Mouse (Mus musculus): Measurements from ENCODE around the gene Ncoa4.
A peak's percentile ranks its signal among the peaks of the same experiment; 100 is the strongest.
"Not testable (repeated sequence)": the region's sequence is repeated elsewhere in the genome, so short reads cannot be mapped to it uniquely, and the experiment has no call there.

Ncoa4 gene

DNA sequence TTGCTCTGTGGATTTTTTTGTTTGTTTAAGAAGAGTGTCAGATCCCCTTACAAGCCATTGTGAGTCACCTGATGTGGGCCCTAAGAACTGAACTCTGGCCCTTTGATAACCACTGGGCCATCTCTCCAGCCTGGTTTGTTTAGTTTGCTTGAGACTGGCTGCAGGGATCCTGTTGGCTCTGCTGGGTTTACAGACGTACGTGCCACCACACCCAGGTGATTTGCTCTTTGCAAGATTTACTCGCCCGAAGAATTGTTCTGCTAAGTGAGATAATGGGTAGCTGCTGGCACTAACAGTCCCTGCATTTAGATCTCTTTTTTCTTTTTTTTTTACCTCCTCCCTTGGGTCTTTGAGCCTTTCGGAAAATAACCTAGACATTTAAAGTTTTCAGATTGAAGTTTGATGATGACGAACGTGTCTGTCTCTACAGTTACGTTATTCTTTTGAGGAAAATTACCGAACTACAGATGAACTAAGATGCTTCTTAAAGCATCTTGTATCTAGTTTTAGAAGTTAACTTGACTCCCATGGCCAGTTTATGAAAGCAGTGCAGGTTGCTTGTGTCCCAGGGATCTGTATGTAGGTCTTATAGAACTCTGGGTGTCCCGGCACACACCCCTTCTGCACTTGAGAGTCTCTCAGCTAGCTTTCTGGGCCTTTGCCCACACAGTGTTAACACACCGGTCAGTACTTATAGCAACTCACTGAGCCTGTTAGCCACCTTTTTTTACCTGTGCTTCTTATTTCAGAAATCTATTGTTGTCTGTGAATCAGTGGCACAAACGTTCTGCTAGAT lies 1.6 kb downstream of the Ncoa4 start:
- no peak for DNase-seq

DNA sequence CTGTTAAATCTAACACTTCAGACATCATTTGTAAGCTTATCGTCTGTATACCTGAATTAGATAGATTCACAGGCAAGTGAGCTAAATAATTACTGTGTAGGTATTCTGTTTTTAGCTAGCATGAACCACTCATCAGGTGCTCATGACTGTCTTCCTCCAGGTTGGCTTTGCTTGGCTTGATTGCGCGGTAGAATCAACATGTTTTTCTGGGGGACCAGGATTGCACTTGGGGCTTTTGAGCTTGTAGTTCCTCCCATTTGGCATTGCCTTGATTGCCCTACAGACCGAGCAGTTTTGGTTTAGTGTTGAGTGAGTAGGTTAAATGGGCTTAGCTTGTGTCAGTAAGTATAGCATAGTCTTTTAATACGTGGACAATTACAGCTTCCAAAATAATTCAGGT lies 2.6 kb downstream of the Ncoa4 start:
- DNase-seq, result no peak

DNA sequence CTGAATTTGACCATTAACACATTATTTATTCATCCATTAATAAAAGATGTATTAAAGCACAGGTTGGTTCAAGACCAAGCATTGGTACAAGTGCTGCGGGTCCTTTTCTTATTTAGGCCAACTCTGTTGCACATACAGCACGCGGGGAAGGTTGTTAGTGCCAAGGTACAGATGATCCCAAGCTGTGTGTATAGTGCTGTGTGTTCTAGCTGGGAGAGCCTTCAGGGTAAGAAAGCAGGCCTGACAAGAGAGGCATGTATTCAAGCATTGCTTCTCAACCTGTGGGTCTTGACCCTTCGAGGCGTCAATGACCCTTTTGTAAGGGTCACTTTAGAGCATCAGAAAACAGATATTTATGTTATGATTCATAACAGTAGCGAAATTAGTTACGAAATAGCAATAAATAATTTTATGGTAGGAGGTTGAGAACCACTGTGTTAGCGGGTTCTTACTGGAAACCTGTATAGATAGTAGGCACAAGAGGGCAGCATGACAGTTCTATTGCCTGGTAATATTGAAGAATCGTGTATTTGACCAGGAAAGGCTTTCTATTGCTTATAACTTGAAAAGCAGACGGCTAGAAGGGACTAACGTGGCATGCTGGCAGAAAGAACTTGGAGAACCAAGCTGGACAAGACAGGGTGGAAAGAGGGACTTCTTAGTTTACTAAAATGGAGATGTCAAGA lies 3.7 kb downstream of the Ncoa4 start:
- no peak for DNase-seq

DNA sequence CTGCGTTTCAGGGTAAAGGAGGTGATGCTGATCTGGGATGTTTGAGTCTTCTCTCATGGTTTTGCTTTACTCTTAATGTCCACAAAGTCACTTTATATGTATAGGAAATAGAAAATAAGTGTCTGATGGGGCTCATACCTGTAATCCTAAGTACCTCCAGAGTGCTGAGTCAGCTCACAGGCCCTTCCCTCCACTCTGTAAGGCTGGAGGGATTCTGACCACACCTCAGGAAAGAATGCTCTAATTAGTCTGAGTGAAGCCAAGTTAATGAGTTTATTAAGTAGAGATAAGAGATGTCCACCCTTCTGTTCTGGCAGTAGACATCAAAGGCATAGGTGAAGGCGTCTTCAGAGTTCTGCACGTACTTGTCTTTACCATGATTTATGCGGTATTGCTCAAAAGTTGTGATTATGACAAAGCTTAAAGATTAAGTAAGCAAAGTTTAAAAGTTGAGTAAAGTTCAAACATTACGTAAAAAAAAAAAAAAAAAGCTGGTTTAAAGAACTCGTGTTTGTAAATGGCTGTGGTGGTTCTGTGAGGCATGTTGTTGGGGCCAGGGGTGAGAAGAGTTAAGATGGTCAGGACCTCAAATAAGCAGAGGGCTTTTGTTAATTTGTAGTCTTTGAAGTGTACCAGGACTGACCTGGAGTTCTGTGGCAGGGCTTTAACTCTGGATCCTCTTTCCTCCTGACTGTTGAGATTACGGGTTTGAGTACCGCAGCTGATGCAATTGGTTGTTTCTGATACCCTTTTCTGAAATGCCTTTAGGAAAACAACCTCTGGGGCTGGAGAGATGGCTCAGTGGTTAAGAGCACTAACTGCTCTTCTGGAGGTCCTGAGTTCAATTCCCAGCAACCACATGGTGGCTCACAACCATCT lies 4.7 kb downstream of the Ncoa4 start:
- no peak for DNase-seq

DNA sequence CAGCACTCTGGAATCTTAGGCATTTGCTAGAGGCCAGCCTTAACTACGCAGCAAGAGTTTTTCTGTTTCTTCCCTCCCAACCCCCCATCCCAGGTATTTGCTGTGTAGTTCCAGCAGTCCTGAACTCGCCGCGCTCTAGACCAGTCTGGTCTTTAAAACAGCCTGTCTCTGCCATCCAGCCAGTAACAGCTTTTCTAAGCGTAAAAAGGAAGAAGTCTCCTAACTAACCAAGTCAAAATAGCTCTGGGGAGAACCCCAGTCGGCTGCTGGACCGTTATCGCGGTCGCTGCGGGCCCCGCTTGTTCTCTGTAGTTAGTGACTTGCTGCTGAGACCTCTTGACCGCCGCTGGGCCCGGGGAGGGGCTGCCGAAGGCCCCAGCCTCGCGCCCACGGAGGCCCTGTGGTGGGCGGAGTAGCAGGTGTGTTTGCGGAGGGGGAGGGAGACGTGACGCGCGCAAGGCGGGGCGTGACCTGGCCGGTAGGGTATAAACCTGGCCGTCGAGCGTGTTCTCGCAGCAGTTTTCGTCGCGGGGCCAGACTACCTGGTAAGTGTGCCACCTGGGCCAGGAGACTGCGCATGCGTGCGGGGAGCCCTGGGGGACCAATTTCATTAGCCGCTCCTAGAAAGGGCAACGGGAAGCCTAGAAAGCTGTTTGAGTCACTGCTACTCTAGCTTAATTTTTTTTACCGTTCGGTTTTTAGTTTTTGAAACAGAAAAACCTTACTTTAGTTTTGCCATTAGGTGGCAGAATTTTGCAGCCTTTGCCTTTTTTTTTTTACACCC lies 5.8 kb downstream of the Ncoa4 start:
- DNase-seq, result peak; percentile 82

DNA sequence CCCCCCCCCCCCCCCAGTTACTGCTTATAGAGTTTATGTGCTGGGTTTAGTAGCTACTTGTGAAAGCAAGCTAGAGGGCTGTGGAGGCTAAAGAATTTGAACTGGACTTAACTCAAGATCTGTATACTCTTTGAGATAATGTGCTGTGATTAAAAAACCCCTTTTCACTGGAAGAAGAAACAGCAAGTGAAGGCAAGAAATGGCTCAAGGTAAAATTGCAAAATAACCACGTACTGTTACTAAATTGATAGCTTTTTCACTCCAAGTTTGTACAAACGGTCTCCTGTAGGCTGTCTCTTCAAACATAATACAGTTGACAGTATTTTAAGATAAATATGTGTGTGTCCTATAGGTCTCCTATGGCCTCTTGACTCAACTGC lies 6.4 kb downstream of the Ncoa4 start:
- no peak for DNase-seq

DNA sequence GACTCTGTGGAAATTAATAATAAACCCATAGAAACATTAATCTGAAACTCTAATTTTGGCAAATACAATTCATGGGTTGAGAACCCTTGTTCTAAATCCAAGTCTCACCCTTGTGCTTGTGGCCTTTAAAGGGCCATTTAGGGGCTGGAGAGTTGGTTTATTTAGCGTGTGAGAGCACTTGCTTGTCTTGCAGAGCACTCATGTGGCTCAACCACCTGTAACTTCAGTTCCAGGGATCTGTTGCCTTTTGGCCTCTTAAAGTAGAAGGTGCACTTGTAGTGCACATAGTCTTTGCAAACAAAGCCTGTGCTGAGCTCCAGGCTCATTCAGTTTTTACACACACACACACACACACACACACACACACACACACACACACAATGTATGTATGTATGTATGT lies 7.2 kb downstream of the Ncoa4 start:
- no peak for DNase-seq

DNA sequence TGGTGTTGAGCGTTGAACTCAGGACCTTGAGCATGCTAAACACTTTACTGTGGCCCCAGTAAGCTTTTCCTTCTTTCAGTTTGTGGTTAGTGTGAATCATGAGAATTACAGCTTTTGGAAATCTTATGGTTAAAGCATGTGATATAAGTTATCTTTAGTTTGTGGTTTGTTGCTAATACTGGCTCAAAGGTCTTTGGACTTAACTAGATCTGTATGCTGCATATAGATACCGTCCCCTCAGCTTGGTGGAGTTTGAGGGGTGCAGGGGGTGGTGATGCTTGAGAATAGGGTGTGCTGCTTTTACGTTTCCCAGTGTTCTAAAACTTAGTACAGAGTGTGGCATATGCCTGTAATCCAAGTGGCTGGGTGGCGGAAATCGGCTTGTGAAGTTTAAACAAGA lies 7.7 kb downstream of the Ncoa4 start:
- DNase-seq, result no peak

DNA sequence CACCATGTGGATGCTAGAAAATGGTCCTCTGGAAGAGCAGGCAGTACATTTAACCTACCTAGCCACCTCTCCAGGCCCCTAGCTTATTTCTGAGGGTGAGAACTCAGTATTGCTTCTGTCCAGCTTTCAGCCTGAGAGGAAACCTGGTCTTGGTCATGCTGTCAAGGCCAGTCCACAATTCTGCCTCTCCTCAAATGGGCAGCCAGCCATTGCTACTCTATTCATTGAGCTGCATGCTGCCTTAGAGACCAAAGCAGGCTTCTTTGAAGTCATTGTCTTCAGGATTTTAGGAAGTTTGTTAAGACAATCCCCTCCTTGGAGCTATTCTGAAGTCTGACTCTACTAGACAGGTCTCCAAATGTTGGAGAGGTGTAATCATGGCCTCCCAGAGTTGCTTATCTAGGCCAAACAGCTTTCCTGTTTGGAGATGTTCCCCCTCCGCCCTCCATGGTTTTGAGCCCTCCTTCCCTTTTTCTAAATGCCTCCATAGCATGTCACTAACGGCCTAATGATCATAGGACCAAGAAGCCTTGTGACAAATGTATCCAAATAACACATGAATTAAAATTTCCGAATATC lies 9.1 kb downstream of the Ncoa4 start:
- no peak for DNase-seq

DNA sequence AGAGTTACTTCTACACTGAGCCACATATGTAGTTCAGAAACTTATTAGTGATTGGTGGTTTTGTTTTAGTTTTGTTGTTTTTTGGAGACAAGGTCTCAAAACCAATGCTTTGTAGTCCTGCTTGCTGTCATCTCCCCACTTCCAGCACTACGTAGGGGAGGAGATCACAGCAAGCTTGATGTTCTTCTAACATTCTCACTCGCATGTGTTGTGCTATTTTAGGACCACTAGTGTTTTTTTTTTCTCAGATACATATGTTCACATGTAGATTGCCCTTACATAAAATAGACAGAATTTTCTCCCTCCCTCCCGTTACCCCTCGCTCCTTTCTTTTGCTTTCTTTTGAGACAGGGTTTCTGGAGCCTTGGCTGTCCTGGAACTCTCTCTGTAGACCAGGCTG lies 10.5 kb downstream of the Ncoa4 start:
- no peak for DNase-seq

DNA sequence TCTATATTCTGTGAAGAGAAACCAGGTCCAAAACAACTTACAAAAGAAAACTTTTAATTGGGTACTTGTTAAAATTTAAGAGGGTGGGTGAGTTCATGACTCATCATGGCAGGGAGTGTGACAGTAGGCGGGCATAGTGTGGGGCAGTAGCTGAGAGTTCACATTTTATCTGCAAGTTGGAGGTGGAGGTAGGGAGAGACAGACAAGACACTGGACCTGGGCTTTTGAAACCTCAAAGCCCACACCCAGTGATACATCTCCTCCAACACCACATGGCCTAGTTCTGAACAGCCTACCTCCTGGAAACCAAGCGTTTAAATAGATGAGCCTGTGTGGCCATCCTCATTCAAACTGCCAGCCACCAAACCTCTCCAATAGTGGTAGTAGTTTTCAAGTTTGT lies 15.6 kb downstream of the Ncoa4 start:
- DNase-seq, result no peak

DNA sequence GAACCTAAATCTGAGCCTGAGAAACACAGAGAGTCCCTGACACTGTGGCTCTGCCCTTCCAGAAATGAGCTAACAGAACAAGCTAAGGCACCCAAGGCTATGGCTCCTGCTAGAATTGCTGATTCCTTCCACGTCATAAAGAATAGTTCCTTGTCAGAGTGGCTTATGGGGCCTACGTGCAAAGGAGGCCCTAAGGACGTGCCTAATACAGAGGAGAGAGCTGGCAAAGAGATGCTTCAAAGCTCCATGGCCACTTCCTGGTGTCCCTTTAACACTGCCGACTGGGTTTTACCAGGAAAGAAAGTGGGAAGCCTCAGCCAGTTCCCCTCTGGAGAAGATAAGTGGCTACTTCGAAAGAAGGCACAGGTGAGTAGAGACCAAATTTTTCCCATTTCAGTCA lies 16.9 kb downstream of the Ncoa4 start:
- not testable (repeated sequence) for DNase-seq

DNA sequence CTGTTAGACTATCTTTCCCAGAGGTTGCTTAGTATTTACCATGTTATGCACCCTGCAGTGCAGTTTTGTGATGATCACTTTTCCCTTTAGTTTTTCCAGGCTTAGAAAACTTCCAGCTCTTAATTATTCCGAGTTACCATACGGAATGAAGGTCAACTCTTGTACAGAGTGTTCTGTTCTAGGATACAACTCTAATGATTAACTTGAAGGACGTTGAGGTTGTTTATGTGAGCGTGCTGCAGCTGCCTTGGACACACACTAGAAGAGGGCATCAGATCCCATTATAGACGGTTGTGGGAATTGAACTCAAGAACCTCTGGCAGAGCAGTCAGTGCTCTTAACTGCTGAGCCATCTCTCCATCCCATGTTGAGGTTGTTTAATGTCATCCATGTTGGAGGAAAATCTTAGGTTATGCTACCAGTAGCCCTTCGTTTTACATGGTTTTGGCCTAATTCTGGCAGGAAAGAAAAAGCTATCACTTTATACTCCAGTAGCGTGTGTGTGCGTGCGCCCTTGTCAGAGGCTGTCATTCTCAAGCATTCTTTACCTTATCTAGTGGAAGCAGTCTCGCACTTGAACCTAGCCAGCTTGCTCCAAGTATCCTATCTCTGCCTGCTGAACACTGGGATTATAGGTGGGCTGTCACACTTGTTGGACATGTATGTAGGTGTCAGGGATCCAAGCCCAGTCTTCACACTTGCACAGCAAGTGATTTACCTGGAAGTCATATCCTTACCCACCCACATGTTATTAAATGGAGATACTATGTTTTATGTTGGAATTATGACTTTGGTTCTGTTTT lies 19.9 kb downstream of the Ncoa4 start:
- DNase-seq, result no peak

DNA sequence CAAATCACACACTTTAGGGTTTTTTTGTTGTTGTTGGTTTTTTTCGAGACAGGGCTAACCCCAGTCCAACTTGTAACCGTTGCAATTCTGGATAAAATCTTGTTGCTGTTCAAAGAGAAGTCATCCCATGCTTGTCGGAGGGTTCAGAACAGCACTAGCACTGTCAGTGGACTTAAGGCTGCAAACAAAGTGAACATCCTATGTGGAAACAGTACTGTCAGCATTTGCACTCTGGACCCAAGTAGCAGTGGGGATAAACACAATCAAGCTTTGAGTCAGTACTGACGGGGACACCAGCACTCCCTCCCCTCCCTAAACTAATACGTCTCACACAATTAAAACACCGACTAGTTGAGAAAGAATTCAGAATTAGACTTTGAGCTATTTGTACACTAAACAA lies 21.2 kb downstream of the Ncoa4 start:
- DNase-seq, result no peak

DNA sequence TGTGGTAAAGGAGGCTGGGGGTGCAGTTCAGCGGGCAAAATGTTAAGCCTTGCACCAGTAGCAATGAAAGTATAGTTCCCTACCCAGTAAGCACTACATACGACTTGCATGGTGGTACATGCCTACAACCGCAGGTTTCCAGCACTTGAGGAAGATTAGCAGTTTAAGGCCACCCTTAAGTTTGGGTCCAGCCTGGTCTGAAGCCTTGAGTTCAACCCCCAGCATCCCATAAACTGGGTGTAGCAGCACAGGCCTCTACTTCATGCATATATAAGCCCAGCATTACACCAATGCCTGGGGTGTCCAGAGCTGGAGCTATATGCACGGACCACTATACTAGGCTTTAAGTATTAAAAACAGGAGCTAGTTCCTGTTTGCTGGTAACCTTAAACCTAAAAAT lies 24.2 kb downstream of the Ncoa4 start:
- no peak for DNase-seq

DNA sequence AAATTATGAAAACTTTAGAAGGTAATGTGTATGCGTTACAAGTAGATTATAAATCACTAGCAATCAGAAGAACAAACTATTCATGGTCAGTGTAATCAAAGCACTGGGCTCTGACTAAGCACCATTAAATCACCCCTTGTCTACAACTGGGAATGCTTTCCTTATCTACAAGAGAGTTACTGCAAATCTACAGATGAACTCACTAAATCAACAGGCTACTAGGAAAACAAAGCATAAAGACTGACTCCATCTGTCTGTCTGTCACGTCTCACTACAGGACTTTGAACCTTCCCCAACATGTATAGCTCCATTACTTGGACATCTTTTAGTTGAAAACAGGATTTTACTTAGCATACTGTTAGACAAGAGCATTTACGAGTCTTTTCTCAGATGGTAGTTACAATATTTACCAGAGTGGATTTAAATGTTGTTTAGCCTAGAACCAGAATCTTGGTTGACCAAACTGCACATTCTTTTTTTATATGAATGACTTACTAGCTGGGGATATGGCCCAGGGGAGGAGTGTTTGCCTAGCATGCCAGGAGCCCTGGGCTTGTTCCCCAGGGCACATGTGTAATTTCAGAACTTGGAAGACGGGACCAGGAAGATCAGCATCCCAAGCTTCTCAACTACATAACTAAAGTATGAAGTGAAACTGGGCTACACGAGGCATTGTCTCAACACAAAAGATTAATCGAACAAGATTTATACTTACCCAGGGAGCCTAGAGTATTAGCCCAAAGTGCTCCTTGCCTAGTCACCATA lies 31.1 kb downstream of the Ncoa4 start:
- DNase-seq, result no peak

DNA sequence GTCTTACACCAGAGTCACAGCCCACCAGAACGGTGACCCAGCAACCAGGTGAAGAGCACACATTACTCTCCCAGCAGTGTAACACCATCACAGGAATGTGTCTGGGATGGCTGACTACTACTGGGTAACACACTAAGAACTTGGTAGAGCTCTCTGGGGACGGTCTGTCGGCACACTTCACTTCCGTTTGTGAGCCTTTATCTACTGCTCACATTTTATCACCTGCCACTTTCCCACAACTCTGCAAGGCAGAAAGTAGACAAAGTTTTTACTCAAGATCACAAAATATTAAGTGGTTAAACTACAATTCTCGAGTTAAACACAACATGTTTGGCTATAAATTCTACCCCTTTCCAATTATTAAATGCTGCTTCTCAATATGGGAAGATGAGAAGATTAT lies 32.3 kb downstream of the Ncoa4 start:
- no peak for DNase-seq

DNA sequence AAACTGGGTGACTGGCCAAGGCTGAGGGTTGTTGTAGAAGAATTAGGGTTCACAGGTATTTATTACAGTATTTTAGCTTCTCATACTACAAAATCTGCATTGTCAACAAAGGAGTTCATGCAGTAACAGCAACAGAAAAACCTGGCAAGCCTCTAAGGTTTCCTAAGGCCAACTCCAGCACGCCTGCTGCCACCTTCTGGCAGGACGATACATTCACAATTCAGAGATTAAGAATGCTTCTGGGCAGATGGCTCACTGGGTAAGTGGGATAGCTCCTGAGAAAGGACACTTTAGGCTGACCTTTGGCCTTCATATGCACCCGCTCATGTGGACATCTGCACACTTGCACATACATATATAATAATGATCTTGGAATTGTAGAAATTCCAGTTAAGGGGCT lies 32.8 kb downstream of the Ncoa4 start:
- peak; percentile 66 for DNase-seq

DNA sequence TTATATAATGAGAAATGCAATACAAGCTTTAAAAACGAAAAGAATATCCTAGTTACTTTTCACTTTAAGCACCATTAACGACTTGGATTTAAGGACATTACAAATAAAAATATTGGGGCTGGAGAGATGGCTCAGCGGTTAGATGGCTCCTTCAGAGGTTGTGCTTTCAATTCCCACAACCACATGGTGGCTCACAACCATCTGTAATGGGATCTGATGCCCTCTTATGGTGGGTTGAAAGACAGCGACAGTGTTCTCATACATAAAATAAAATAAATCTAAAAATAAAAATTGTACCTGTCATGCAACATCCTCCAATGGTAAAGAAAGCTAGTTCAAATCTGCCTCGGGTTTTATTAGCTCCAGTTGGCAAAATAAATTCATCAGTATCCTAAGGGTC lies 33.9 kb downstream of the Ncoa4 start:
- not testable (repeated sequence) for DNase-seq

DNA sequence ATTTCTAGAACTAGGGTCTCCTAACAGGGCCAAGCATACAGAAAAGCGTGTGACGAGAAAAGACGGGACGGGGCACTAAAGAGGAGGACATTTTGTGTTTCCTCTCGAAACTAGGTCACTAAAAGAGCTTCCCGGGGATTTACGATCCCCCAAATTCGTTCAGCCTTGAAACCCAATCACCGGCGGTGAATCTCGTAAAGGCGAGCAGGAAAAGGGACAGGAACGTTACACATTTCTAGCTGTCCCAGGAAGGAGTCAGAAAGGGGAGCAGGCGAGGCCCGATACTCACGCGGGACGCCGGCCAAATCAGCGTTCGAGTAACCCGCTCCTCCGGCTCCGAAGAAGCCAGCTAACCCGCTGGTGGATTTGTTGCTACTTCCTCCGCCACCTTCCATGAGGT lies 41.7 kb downstream of the Ncoa4 start:
- DNase-seq, result peak; percentile 36

All from embryo, embryonic 11 days (tissue).